Mouse (Mus musculus): Measurements from ENCODE around the gene Klhl20. TPM values are rescaled to one million over a fixed set of nuclear protein-coding genes. Genes with fewer than 3 reads are reported as not detected.

Klhl20 gene
- total RNA-seq, 2 experiments from 2014 or later = 11.9 to 14.7 TPM

- DNase-seq = peak; percentile 96
These were observed 60.7 kb downstream of the Klhl20 start, which contains the start of the genes Dars2 and Cenpl for GRCm38 (mm10) chr1:161070352-161071271. Gene Dars2 (minus strand): TSS chr1:161070658. Gene Cenpl (plus strand): TSS chr1:161070713.

GRCm38 (mm10) chr1:161063351-161063750 lies 68.0 kb downstream of the Klhl20 start:
- DNase-seq = no peak

GRCm38 (mm10) chr1:161057164-161057563 lies 74.1 kb downstream of the Klhl20 start:
- no peak for DNase-seq

- DNase-seq = no peak
These were observed 84.3 kb downstream of the Klhl20 start for GRCm38 (mm10) chr1:161046972-161047371.

GRCm38 (mm10) chr1:161041261-161042020 lies 89.9 kb downstream of the Klhl20 start:
- no peak for DNase-seq

- DNase-seq = no peak
These were observed 90.5 kb downstream of the Klhl20 start for GRCm38 (mm10) chr1:161040855-161041254.

GRCm38 (mm10) chr1:161040426-161040770 lies 90.9 kb downstream of the Klhl20 start:
- DNase-seq = no peak

- DNase-seq = peak; percentile 6
These were observed 91.4 kb downstream of the Klhl20 start for GRCm38 (mm10) chr1:161039741-161040425.

- no peak for DNase-seq
These were observed 92.2 kb downstream of the Klhl20 start for GRCm38 (mm10) chr1:161038968-161039721.

Other genes with a start within 250 kb of the Klhl20 start
- 10 to 100 TPM; 34.1 to 35.0 TPM for gene Rc3h1, start 225.1 kb downstream of the Klhl20 start, total RNA-seq (2021)
- under 1 TPM; 0.65 to 0.71 TPM for gene Serpinc1, start 152.9 kb downstream of the Klhl20 start, total RNA-seq (2021)
- gene Zbtb37, start 96.7 kb downstream of the Klhl20 start, total RNA-seq (2021) = 10 to 100 TPM; 17.2 to 18.3 TPM
- gene Dars2, start 60.9 kb downstream of the Klhl20 start, total RNA-seq (2021) = 10 to 100 TPM; 18.4 to 20.1 TPM
- 10 to 100 TPM in 1 of 2 experiments, 1 to 10 TPM in 1; 8.2 to 10.0 TPM for gene Cenpl, start 60.8 kb downstream of the Klhl20 start, total RNA-seq (2021)
- gene Ankrd45, start 11.2 kb upstream of the Klhl20 start, total RNA-seq (2021) = 1 to 10 TPM; 3.8 TPM
- gene Tex50, start 27.8 kb upstream of the Klhl20 start, total RNA-seq (2021) = not detected
- 100 to 1,000 TPM; 203 to 210 TPM for gene Prdx6, start 119.7 kb upstream of the Klhl20 start, total RNA-seq (2021)